Comparison of ENCODE assay signal across 10 mouse cellular contexts in genomic region chr4:137189058-137189457, GRCm38 (mm10).
DNase-seq lines count a peak whose midpoint lies in the region; ATAC-seq and TF ChIP-seq lines count a peak whose summit lies in the region.
"Had no signal": no experiment of that assay in that cellular context is flagged by ENCODE, and none has a peak within 500 bp of the region (broad histone marks: within the 10 kb centered on the region; RNA-seq: fewer than 3 reads in every experiment).

No protein-coding gene starts in this region.

- peak; percentile 11 for DNase-seq in heart, adult 8-10 months (ENCODE audit: low spot score)
- DNase-seq in heart, postnatal 4 days = no peak
- DNase-seq in testis, postnatal 14 days (ENCODE audit: low spot score) = no peak
- DNase-seq in gastrocnemius, postnatal 36 days = peak; percentile 50 to 58
- DNase-seq in forebrain, embryonic 14.5 days (ENCODE audit: low spot score) = no peak

- no peak for TF ChIP-seq POLR2A in testis, adult 2 months (IDR thresholded peaks at IDR 0.05; ENCODE audit: control insufficient read depth, low read depth, low read length)

- H3K27ac ChIP-seq in testis, adult 2 months (ENCODE audit: control insufficient read depth, insufficient read depth, low read depth, low read length) = no peak overlapping the region
- no peak overlapping the region for H3K27ac ChIP-seq in forebrain, embryonic 14.5 days (ENCODE audit: low read depth, low read length)
- H3K27ac ChIP-seq in forebrain, embryonic 13.5 days = no peak overlapping the region
- H3K27ac ChIP-seq: macrophage; stomach, embryonic 15.5 days had no signal

- TF ChIP-seq CTCF in testis, adult 2 months (IDR thresholded peaks at IDR 0.05; ENCODE audit: control insufficient read depth, insufficient read depth, insufficient replicate concordance, low read depth, low read length) = no peak

- intact Hi-C loops in gastrocnemius, postnatal 36 days (cut with DNase I) = loop anchor here (5.0 kb wide), 1 partner anchor 98 kb away; no protein-coding TSS in a partner anchor

- no peak overlapping the region for H3K9ac ChIP-seq in forebrain, embryonic 14.5 days (ENCODE audit: low read length)
- H3K9ac ChIP-seq in forebrain, embryonic 13.5 days = no peak overlapping the region
- H3K9ac ChIP-seq: stomach, embryonic 15.5 days had no signal

- no peaks in the 10 kb centered on the region for H3K9me3 ChIP-seq in forebrain, embryonic 14.5 days (replicated peaks; ENCODE audit: control insufficient read depth, low read length)
- no peaks in the 10 kb centered on the region for H3K9me3 ChIP-seq in forebrain, embryonic 13.5 days (replicated peaks)
- H3K9me3 ChIP-seq: stomach, embryonic 15.5 days had no signal

- no peak overlapping the region for H3K4me2 ChIP-seq in forebrain, embryonic 14.5 days (ENCODE audit: low read length)
- H3K4me2 ChIP-seq in forebrain, embryonic 13.5 days = no peak overlapping the region
- H3K4me2 ChIP-seq: stomach, embryonic 15.5 days had no signal

- peak overlapping the region; percentile 5 for H3K4me3 ChIP-seq in testis, adult 2 months (ENCODE audit: control insufficient read depth, low read depth, low read length)
- H3K4me3 ChIP-seq in forebrain, embryonic 14.5 days (ENCODE audit: low read depth, low read length) = no peak overlapping the region
- no peak overlapping the region for H3K4me3 ChIP-seq in forebrain, embryonic 13.5 days
- H3K4me3 ChIP-seq: stomach, embryonic 15.5 days had no signal

- WGBS in forebrain, embryonic 14.5 days = 67% methylated on average over 6 of the region's 6 CpGs
- WGBS in forebrain, embryonic 13.5 days = 79% methylated on average over 6 of the region's 6 CpGs

- ATAC-seq in forebrain, embryonic 14.5 days = no peak
- no peak for ATAC-seq in erythroblast, adult 5-6 weeks (replicated peaks; ENCODE audit: low FRiP score, poor library complexity, severe bottlenecking)
- no peak for ATAC-seq in forebrain, embryonic 13.5 days

- H3K27me3 ChIP-seq in testis, adult 2 months (ENCODE audit: control insufficient read depth, insufficient read depth, low read length) = no peaks in the 10 kb centered on the region
- no peaks in the 10 kb centered on the region for H3K27me3 ChIP-seq in forebrain, embryonic 14.5 days (replicated peaks; ENCODE audit: control insufficient read depth, insufficient read depth, low read length)
- H3K27me3 ChIP-seq in forebrain, embryonic 13.5 days = no peaks in the 10 kb centered on the region
- H3K27me3 ChIP-seq: stomach, embryonic 15.5 days had no signal

- H3K4me1 ChIP-seq in testis, adult 2 months (ENCODE audit: control insufficient read depth, insufficient read depth, low read length) = peaks cover 2% of the 10 kb centered on the region; the same call in 1 of the 2 replicates
- H3K4me1 ChIP-seq in forebrain, embryonic 14.5 days (ENCODE audit: control insufficient read depth, insufficient read depth, low read length) = no peaks in the 10 kb centered on the region
- no peaks in the 10 kb centered on the region for H3K4me1 ChIP-seq in forebrain, embryonic 13.5 days

- no peaks in the 10 kb centered on the region for H3K36me3 ChIP-seq in testis, adult 2 months (ENCODE audit: control insufficient read depth, insufficient read depth, low read length)
- H3K36me3 ChIP-seq in forebrain, embryonic 14.5 days (ENCODE audit: control insufficient read depth, insufficient read depth, low read length) = no peaks in the 10 kb centered on the region
- H3K36me3 ChIP-seq in forebrain, embryonic 13.5 days (ENCODE audit: poor library complexity, severe bottlenecking) = no peaks in the 10 kb centered on the region
- H3K36me3 ChIP-seq: stomach, embryonic 15.5 days had no signal

Comparison
In these comparisons a context has a peak if more than half of its experiments do, and no peak if none do; other contexts are left out.
1. DNase-seq: peak in heart, adult 8-10 months (single experiment) and gastrocnemius, postnatal 36 days (2 of 2); none in heart, postnatal 4 days (single experiment), testis, postnatal 14 days (single experiment) and forebrain, embryonic 14.5 days (single experiment).